Mouse (Mus musculus): Measurements from ENCODE around the gene Cisd3. TPM values are rescaled to one million over a fixed set of nuclear protein-coding genes. Genes with fewer than 3 reads are reported as not detected.

Cisd3 gene
- polyA plus RNA-seq (2021; fragmentation: Nextera tagmentation), result 79.0 and 82.9 TPM in 2 replicates
- long read RNA-seq, experiment 1, transcript Cisd3-201 (3 exons, 737 nt), result major isoform, 29 of 41 reads
- long read RNA-seq, experiment 1, transcript Cisd3-202 (4 exons, 546 nt), result minor isoform, 6 of 41 reads
- long read RNA-seq, experiment 1, partial matches to known transcripts, result 0 of 41 reads
- long read RNA-seq, experiment 1, other reads (novel, unspliced or antisense), result 2 of 41 reads
- long read RNA-seq, experiment 2, transcript Cisd3-201 (3 exons, 737 nt), result major isoform, 8 of 9 reads
- long read RNA-seq, experiment 2, partial matches to known transcripts, result 0 of 9 reads
- long read RNA-seq, experiment 2, other reads (novel, unspliced or antisense), result 0 of 9 reads

DNA sequence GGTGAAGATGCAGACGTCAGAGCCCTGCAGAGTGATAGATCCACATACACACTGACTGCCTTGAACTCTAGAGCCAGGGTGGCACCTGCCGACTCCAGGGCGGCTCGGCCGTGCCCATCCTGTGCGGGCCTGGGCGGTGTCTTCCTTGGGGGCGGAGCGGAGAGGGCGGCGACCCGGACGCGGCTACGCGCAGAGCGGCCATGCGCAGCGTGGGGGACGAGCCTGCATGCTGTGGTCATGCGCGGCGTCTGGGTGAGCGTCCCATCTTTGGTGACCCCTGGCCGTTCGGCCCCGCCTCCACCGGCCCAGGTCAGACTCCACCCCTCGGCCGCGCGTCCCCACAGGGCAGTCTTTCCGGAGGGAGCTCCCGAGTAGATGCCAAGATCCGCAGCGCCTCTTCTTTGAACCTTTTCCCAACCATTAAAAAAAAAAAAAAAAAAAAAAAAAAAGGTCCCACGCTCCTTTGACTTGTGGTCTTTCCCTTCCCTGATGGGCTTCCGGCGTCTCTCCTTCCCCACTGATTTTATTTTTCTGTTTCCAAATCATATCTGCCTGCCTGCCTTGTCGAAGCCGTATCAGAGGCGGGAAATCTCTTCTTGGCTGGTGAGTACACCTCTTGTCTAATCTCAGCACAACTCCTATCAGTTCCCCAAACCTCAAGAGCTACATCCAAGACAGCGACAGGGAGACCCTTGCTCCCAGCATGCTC lies at the start of gene Cisd3:
Gene Cisd3 (plus strand): TSS at position 214 of the 709 bp plus-strand sequence.

DNA sequence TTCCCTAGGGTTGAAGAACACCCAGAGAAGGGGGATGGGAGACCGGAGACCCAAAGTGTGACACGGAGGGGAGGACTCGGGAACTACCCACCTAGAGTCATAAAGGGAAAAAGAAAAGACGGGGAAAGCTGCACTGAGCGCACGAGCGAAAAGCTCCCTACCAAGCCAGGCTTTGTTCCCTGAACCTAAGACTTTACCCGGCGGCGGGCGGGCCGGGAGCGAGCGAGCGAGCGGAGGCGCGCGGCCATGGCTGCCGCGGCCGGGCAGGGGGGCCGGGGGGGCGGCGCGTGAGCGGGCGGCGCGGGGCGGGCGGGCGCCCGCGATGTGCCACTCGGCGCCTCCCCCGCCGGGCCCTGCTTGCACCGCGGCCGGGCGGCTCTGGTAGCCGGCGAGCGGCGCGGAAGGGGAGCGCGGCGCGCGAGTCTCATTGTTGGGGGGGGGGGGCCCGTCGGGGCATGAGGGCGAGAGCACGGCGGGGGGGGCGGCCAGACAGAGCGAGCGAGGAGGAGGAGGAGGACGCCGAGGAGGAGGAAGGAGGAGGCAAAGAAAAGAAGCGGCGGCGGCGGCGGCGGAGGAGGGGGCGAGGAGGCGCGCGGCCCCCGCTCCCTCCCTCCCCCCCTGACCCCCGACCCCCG lies 22.6 kb upstream of the Cisd3 start, which contains the start of gene Mllt6:
Gene Mllt6 (plus strand): TSS at position 522 of the 635 bp plus-strand sequence.

DNA sequence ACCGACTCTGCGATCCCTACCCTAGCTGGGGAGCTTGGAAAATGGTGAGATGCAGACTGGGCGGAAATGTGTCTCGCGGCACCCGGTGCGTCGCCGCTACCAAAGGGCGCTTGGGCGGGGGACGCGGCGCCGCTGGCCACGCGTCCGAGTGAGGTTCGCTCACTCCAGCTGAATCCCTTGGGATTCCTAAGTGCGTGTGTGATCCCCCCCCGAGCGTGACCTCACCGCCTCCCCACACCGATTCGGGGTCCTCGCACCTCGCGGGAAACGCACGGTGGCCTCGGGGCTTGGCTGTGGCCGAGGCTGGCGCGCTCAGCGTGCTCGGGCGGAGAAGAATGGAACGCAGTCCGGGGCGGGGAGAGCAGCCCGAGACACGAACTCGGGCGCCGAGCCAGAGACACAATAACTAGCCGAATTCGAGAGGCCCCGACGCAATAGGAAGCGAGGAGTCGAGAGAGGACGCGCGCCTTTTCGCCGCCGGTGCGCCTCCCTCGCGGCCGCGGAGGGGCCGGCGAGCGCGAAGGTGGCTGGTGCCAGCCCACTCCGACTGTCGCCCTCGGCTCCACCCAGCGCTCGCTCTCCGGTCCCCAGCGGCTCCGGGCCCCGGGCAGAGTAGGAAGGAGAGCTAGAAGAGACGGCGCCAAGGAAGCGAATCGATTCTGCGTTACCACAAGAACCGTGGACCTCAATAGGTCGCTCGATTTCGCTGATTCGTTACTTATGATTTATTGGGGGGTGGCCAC lies 14.5 kb downstream of the Cisd3 start, which contains the start of gene Pcgf2:
Gene Pcgf2 (minus strand): TSS at position 495 of the 743 bp plus-strand sequence.

DNA sequence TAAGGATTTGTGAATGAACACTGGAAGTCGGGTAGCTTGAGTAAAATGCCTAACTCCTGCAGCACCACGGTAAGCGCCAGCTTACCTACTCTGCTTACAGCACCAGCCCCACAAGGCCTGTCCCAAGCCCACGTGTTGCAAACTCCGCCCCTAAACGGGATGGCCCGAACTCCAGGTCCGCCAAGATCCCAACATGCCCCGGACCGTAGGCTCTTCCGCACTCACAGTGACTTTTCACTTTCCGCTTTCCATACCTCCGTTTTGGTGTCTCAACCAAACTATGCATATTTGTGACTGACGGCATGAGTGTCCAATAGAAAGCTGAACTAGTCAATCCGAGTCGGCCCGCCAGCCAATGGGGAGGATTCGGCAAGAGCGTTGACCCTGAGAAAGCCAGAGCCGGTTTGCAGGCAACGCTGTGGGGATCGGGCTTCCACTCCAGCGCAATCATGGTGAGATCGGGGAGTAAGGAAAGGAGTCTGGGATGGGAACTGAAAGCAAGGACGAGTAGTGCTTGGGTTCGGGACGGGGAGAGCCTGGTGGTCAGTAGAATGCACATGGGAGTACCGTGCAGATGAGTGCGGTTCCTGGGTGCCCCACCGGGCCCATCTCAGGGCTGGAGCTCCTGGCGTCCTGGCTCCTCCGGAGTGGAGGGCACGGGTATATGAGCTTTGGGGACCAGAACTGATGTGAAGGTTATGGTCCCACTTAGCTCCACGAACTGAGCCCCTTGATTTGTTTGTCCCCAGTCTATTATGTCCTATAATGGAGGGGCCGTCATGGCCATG lies 17.6 kb downstream of the Cisd3 start, which contains the start of gene Psmb3:
Gene Psmb3 (plus strand): TSS at position 361 of the 788 bp plus-strand sequence.

Small RNA genes lying within 50 kb of the gene (microRNA-seq; reads per million reads assigned to microRNA genes)
- gene Gm24158 (0.64 reads per million), gene Mir6927 (0.64 reads per million)

Other genes with a start within 250 kb of the Cisd3 start
- gene 4933428G20Rik, start 185.5 kb upstream of the Cisd3 start, polyA plus RNA-seq (2021; fragmentation: Nextera tagmentation), result not detected in 2 replicates
- gene Srcin1, start 109.6 kb upstream of the Cisd3 start, polyA plus RNA-seq (2021; fragmentation: Nextera tagmentation), result 4.8 and 6.1 TPM in 2 replicates
- gene Epop, start 56.1 kb upstream of the Cisd3 start, polyA plus RNA-seq (2021; fragmentation: Nextera tagmentation), result 2.8 and 4.2 TPM in 2 replicates
- 4.2 and 4.3 TPM in 2 replicates for gene Mllt6, start 22.4 kb upstream of the Cisd3 start, polyA plus RNA-seq (2021; fragmentation: Nextera tagmentation)
- 3.3 and 3.7 TPM in 2 replicates for gene Pcgf2, start 14.7 kb downstream of the Cisd3 start, polyA plus RNA-seq (2021; fragmentation: Nextera tagmentation)
- 415 and 436 TPM in 2 replicates for gene Psmb3, start 17.6 kb downstream of the Cisd3 start, polyA plus RNA-seq (2021; fragmentation: Nextera tagmentation)
- gene Pip4k2b, start 58.9 kb downstream of the Cisd3 start, polyA plus RNA-seq (2021; fragmentation: Nextera tagmentation), result 2.4 and 3.1 TPM in 2 replicates
- 8.1 and 8.3 TPM in 2 replicates for gene Cwc25, start 80.7 kb downstream of the Cisd3 start, polyA plus RNA-seq (2021; fragmentation: Nextera tagmentation)
- gene 1700001P01Rik, start 90.1 kb downstream of the Cisd3 start, polyA plus RNA-seq (2021; fragmentation: Nextera tagmentation), result 0.53 TPM in 1 of 2 replicates, not detected in the other
- gene Rpl23, start 96.6 kb downstream of the Cisd3 start, polyA plus RNA-seq (2021; fragmentation: Nextera tagmentation), result 631 and 670 TPM in 2 replicates
- 36.2 and 46.2 TPM in 2 replicates for gene Lasp1, start 113.2 kb downstream of the Cisd3 start, polyA plus RNA-seq (2021; fragmentation: Nextera tagmentation)
- gene B230217C12Rik, start 155.0 kb downstream of the Cisd3 start, polyA plus RNA-seq (2021; fragmentation: Nextera tagmentation), result 88.3 and 97.9 TPM in 2 replicates
- gene Fbxo47, start 198.3 kb downstream of the Cisd3 start, polyA plus RNA-seq (2021; fragmentation: Nextera tagmentation), result 0.77 and 1.2 TPM in 2 replicates